Mouse (Mus musculus) heart, adult 18-20 months (tissue): Measurements from ENCODE around the gene Rps12. TPM values are rescaled to one million over a fixed set of nuclear protein-coding genes. Genes with fewer than 3 reads are reported as not detected.
"Not testable (repeated sequence)": the region's sequence is repeated elsewhere in the genome, so short reads cannot be mapped to it uniquely, and the experiment has no call there.

ENCODE experiments used
- DNase-seq, 2 experiments: peaks; one replicate each; pipeline ENCODE4 v3.0.0; 2021 to 2022; ENCODE audit warnings: mixed read lengths in 1 of 2
- long read RNA-seq, 2 experiments: library from polyadenylated mRNA; stranded (forward); transcript quantifications; one replicate each; pipeline ENCODE4 v2.0.0; 2021
- total RNA-seq, 2 experiments: library from RNA; stranded (reverse); gene quantifications; 2 replicates each; pipeline ENCODE4 v1.2.3; 2021

Rps12 gene
- 100 to 1,000 TPM; 227 to 240 TPM for total RNA-seq
- long read RNA-seq, experiment 1, transcript Rps12-203 (6 exons, 584 nt) = major isoform, 16 of 21 reads
- long read RNA-seq, experiment 1, partial matches to known transcripts = 1 of 21 reads
- long read RNA-seq, experiment 1, other reads (novel, unspliced or antisense) = 0 of 21 reads
- long read RNA-seq, experiment 2, transcript Rps12-203 (6 exons, 584 nt) = major isoform, 20 of 23 reads
- long read RNA-seq, experiment 2, partial matches to known transcripts = 1 of 23 reads
- long read RNA-seq, experiment 2, other reads (novel, unspliced or antisense) = 2 of 23 reads

DNA sequence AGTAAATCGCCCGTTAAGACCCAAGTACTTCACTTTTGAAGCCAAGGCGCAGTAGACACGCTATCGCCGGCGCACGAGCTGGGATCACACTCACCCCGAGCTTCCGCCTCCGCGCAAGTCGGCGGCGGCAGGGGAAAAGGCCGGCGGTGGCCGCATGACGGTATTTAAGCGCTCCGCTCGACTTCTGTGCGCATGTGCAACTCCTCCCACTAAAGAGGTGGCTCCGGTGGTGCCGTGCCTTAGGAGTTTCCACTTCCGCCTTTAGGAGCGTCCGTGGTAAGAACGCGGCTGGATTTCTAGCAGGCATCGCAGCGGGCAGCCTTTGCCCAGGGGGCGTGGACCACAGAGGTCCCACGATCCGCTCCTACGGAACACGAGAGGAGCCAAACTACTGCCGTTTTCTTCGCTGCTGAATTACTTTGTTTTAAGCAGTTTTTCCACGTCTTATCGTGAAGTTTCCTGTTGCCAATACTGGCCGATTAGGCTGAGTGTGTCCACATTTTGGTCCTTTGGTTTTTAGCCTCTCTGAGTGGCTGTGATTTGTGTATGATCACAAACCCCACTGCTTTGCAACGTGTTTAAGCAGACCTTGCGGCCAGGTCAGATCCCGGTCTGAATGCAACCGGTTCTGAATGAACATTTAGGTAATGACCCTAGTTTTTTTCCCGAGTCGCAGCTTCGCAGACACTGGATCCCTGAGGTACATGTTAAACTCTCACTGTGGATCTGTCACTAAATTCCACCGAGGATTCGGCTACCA lies at the start of gene Rps12:
Gene Rps12, minus strand, starts transcription at position 214 of the 760 bp plus-strand sequence.
- peak; percentile 99 to 100 for DNase-seq

DNA sequence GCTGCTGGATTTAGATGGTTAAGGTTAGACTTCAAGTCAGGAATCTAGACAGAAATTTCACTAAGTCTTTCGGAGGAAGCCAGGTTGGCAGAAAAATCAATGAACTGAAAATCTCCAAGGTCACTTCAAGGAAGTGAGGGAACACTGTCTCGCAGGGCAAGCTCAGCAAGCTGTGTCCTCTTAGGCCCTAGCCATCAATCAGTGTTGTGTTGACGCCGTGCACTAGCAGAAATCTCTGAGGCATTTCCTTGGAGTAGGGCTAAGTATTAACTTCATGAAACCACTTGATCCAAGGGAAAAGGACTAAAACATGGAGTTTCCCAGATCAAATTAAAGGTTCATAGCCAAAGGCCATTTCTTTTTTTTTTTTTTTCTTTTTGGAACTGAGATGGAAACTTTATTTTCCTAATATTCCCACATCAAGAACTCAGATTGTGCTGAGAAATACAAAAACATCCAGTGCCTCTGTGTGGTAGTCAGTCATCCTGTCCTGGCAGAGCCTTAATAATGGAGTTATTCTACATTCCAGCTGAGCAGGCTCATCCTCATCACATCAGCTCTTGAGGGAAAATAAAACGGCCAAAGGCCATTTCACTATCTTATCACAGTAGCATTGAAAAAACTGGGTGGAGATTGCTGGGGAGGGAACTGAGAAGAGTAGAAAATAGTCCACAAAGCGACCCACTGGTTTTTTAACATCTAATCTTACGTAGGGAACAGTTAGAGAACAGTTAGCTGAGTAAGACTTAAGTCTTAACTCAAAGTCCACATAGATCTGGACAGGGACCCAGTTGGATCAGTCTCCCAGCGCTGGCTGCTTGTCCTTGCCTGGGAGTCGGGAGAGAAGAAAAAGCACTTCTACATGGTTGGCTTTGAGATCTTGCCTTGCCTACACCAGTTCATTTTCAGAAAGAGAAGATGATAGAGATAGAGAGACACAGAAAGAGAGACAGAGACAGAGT lies 49.2 kb upstream of the Rps12 start:
- peak; percentile 18 to 21 for DNase-seq

DNA sequence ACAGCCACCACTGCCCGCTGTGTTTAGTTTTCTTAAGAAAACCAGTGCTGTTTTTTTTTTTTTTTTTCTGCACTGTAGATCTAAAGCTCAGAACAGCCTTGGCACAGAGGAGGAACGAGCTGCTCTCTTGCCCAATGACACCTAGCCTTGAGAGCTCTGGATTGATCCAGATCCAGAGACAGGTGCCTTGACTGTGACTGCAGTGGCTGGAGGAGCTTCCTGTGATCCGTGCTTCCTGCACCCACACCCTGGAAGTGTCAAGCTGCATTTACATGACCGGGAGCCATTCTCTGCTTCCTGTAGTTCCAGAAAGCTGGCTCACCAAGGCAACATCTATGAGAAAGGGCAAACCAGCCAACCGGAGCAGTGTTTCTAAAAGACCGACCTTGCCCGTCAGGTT lies 39.4 kb upstream of the Rps12 start:
- DNase-seq = no peak

DNA sequence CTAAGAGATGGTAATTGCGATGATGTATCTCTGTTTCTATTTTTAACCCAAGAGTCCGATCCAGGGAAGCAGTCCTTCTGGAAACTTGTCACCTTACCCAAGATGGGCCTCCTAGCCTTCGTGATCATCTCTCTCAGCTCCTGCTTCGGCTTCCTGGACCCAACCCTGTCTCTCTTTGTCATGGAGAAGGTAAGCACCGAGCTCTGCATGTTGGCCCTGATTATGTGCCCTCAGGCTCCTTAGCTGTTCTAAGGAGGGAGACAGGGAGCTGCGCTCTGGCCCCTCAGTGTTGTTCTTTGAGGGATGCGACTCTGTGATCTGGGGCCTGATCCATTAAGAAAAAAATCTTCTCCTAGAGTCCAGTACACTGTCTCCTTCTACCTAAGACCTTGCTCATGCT lies 29.2 kb upstream of the Rps12 start:
- no peak for DNase-seq

DNA sequence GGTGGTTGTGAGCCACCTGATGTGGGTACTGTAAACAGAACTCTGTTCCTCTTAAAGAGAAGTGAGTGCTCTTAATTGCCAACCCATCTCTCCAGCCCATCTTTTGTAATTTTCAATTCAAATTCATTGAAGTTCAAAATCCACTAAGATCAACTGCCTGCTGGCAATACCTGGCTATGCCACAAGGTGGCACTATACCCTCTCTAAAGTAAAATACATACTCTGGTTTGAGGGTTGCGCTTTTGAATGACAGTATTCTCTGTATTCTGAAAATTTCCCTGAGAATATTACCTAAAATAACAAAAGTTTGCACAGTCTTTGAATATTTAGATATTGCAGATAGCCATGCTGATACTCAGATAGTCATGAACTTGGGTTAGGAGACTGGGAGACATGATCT lies 28.1 kb upstream of the Rps12 start:
- peak; percentile 37 to 87 for DNase-seq

DNA sequence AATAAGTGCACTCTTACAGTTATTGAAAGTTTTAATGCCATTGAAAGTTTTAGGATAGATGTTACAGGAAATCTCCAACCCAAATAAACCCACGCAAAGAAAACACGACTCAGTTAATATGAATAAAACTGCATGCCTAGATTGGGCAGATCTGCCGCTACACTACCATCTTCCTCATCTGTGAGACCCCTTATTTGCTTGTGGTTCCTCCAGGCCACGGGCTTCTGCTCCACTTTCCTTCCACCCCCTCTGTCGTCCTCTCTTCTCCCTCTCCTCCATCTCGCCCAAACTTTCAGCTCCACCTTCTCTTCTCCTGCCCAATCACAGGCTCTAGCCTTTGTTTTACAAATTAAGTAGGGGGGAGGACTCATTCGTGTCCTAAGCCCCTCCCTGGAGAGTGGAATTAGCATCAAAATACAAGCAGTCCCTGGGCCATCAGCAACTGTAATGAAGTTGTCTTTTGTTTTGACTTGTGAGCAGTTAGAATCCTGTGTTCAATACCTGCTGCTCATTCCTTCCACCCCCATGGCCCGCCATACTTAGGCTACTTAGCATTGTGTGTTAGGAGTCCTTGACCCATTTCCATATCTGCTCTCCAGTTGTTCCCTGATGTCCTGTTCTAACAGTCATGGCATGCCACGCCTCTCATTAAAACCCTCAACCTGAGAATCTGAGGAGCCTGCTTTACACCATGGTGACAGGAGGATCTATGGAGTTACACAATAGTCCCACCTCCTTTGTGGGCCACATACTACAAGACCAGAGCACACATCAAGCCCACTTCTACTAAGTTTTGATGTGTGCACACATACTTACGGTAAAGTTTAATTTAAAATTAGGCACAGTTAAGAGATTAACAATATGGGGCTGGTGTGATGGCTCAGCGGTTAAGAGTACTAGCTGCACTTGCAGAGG lies 26.0 kb upstream of the Rps12 start:
- no peak for DNase-seq

DNA sequence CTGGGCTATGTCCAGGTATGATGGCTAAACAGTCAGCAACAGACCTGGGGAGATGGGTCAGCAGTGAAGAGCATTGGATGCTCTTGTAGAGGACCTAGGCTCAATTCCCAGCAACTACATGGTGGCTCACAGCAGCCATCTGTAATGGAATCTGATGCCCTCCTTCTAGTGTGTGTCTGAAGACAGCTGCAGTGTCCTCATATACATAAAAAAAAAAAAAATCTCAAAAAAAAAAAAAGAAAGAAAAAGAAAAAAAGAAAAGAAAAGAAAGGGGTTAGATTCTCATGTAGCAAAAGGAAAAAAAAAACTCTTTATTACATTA lies 25.3 kb upstream of the Rps12 start:
- no peak for DNase-seq

DNA sequence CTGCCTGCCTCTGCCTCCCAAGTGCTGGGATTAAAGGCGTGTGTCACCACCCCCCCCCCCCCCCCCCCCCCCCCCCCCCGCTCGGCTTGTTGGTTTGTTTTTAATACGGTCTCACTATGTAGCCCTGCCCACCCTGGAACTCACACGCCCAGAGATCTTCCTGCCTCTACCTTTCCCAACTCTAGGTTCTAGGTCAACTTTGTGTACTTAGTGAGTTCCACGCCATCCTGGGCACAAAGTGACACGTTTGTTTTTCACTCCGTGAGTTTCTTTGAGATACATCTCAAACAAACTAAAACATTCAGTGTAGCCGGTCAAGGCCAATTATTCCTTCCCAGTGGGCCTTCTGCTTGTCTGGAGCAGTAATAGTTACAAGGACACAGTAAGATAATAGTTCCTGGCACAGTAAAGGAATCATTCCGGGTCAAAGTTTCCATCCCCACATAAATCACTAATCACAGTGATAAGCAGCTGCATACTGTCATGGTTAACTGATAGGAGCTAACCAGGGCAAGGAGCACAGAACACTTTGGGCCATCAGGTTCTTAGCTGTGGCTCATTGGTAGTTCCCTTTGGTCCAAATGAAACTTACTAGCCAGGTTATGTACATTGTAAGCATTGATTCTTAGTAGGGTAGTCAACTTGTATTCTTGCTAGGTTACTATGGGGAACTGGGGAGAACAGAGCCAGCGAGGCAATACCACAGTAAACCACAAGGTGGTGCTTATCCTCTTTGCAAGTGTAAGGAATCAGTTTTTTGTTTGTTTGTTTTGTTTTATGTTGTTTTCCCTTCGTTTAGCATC lies 24.8 kb upstream of the Rps12 start:
- DNase-seq = peak; percentile 49 to 83

DNA sequence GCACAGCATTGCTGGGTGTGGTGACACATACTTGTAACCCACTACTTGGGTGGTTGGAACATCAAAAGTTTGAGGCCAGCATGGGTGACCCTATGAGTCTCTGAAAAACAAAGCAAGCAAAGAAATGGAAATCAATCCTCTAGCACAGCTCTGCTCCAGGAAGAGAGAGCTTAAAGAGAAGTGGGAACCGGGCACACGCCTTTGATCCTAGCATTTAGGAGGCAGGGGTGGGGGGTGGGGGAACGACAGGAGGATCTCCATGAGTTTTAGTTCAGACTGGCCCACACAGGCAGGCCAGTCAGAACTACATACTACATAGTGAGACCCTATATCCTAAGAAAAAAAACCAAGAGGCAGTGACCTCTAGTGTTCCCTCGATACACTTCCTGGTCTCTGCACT lies 19.1 kb upstream of the Rps12 start:
- DNase-seq = no peak

DNA sequence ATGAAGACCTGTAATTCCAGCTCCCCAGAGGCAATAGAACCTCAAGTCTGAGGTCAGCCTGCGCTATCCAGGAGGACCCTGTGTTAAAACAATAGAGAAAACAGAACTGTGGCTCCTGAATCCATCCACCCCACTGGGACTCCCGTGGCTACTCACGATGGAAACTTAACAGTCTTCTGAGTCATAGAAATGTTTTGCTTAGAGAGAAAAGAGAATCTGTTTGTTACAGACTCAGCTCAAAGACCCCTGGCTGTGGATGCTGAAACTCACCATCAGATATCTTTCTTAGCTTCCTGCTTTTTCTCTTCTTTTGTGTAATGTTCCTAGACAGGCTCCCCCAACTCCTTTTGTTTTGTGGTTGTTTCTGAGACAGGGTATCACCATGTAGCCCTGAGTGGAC lies 17.6 kb upstream of the Rps12 start:
- DNase-seq = no peak

DNA sequence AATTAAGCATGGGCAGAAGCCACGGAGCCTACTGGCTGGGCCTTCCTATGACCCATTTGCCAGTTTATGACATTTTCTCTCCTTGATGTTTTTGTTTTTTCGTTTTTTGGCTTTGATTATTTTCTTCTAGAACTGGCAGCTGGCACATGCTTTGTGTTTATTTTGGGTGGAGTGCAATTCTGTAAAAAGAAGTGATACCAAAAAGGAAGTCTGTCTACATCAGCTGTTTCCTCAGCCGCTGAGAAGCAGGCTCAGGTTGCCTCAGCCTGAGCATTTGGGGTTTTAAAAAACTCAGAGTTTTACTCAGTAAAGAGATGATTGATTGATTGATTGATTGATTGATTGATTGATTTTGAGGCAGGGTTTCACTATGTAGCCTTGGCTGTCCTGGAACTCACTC lies 15.8 kb upstream of the Rps12 start:
- peak in 1 of 2 experiments; percentile 24 for DNase-seq

DNA sequence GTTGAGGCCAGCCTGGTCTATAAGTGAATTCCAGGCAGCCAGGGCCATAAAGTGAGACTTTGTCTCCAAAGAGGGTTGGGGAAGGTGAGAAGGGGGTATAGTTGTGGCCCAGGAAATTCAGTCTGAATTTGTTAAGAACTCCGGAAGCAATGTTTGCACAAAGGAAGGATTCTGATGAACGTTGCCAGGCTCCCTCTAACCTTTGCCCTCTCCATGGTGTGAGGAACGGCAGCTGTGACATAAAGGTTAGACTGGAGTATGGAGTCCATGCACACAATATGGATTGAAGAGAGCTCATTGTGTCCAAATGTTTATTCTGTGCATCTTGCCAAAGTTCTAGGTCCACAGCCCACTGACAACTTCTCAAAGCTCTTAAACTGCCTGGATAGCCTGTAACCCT lies 12.9 kb upstream of the Rps12 start:
- no peak for DNase-seq

DNA sequence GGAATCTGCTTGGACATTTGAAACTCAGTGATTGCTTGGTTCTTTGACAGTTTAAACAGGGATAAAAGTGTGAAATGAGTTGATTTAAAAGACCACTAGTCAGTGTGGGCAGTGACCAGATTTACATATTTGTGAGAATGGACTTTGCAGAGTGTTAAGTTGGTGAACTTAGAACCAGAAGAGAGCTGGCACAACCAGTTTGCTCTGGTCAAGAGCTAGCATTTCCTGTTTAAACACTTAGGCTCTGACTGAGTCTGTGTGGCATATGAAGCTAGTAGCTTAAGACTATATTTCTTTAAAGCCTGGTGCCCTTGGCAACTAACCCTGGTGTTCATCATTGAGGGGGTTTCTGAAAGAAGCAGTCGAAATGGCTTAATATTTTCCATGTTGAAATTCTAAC lies 11.1 kb upstream of the Rps12 start:
- no peak for DNase-seq

DNA sequence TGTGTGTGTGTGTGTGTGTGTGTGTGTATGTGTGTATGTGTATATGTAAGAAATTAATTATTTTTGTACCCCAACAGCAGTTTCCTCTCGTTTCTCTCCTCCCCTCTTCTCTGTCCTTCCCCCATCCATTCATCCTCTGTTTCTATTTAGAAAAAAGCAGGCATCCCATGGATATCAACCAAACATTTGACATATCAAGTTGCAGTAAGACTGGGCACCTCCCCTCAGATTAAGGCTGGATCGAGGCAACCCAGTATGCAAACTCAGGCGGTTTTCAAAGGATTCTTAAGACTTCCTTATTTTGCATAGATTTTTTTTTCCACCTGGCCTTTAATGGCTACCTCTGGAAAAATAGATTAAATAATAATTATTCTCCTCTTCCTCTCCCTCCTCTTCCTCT lies 10.5 kb upstream of the Rps12 start:
- no peak for DNase-seq

DNA sequence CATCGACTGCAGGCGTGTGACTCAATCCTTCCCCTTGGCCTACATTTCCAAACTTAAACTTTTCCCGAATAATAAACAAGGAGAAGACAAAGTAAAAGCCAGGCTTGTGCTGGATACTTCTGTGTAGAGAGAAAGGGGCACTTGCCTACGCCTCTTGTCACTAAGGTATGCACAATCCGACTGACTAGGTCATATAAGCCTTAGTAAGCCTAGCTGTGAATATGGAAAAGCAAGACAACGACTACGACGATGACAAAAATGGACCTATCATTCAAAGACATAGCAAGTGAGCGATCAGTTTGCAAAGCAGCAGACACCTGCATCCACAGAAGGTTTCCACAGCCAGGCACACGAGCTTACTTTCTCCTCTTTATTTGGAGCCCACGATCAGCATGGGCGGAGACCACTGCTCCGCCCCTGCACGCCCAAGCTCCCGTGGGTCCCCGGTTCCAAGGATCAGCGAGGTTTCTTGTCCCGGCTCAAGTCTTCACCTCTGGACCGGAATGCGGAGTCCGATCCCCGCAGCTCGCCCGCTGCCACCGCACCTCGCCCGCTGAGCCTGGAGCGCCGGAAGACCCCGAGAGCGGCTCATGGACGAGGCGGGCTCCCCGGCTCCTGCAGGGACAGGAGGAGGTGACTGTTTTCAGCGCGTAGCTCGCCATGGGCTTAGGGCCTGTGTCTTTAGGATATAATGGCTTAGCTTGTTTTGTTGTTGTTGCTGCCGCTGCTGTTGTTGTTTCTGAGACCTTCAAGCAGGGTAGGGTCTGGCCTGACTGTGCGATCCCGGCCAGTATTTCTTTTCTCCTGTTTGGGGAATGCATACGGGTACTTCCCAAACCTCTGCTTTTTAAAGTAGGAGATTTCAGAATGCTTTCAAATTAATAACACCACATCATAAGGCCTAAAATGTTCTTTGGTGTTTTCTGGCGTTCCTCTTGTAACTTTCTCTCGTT lies 9.8 kb upstream of the Rps12 start, which contains the start of gene Slc18b1:
Gene Slc18b1, plus strand, starts transcription at position 436 of the 953 bp plus-strand sequence.
- DNase-seq = peak; percentile 51 to 70

DNA sequence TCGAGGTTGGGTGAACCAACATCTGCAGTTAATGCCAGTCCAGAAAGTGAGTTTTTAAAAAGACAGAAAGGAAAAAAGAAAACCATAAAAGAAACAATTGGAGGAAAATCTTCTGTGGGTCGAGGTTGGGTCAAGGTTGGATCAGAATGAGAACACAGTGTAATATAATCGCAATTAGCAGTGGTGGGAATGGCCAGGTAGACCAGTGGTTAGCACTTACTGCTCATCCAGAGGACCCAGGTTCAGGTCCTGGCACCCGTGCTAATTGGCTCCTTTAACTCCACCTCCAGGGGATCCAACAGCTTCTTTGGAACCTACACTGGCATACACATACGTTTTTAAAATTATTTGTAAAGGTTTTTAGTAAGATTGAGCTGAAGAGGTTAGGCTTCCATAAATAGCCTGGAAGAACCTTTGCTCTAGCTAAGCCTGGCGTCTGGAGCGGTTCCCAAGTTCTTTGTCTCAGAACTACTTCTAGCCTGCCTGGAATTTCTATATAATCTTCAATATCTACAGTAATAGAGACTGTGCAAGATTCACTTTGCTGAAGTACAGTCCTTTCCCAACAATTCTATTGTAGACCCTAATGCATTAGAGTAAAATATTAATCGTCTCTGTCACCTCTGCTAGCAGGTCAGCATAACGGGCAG lies 8.9 kb upstream of the Rps12 start:
- no peak for DNase-seq

DNA sequence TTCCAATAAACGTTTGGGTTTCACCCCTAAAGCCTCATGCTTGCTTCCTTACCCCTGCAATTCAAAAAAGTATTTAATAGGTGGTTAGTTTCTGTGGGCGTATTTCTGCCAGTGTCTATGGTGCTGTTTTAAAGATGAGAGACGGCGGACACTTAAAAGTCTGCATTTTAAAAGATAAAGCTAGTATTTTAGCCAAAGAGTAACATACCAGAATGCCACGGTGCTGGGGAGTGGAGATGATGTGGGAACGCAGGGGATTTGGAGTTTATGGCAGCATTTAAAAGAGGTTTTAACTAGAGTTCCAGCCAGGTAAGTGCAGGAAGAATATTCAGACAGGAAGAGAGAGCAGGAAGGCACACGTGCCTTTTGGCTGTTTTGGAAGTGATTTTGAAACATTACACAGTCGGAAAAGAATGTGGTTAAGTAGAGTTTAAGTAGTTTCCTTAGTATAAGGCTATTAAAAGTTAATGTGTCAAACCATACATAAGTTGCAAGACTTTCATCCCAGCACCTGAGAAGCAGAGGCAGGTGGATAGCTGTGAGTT lies 1.1 kb upstream of the Rps12 start:
- peak in 1 of 2 experiments; percentile 13 for DNase-seq

DNA sequence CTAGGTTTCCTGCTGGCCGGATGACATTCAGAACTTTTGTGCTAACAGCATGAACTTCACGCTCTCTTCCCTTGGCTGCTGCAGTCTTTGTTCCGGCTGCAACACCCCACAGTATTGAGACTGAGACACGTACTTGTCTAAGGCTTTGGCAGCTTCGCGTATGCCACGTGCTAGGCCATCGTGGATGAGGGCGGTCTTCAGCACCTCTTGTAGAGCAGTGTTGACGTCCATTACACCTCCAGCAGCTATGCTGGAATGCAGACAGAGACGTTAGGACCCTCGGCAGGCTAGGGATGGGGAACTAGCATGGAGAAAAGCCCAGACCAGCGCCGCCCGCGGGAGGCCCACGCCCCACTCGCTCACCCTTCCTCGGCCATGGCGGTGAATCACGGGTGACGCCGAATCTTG lies 440 bp downstream of the Rps12 start:
- not testable (repeated sequence) for DNase-seq

DNA sequence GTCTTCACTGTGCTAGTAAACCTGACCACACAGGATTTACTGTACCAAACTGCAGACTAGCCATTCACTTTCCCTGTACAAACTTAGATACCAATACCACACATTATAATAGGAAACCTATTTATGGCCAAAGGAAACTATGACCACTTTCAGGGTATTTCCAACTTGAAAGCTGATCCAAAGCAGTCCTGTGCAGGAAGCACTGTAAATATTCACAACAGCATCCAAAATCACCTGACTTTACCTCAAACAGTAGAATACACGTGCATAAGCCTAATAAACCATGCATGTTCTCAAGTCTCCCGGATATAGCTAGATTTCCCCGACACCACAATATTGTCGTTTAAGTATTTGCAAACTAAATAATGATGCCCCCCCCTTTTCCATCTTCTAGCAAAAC lies 1.0 kb downstream of the Rps12 start:
- no peak for DNase-seq
